Mouse (Mus musculus): ENCODE data around the gene Alg5.
"Not testable (repeated sequence)": the region's sequence is repeated elsewhere in the genome, so short reads cannot be mapped to it uniquely, and the experiment has no call there.

The Alg5 gene

DNA sequence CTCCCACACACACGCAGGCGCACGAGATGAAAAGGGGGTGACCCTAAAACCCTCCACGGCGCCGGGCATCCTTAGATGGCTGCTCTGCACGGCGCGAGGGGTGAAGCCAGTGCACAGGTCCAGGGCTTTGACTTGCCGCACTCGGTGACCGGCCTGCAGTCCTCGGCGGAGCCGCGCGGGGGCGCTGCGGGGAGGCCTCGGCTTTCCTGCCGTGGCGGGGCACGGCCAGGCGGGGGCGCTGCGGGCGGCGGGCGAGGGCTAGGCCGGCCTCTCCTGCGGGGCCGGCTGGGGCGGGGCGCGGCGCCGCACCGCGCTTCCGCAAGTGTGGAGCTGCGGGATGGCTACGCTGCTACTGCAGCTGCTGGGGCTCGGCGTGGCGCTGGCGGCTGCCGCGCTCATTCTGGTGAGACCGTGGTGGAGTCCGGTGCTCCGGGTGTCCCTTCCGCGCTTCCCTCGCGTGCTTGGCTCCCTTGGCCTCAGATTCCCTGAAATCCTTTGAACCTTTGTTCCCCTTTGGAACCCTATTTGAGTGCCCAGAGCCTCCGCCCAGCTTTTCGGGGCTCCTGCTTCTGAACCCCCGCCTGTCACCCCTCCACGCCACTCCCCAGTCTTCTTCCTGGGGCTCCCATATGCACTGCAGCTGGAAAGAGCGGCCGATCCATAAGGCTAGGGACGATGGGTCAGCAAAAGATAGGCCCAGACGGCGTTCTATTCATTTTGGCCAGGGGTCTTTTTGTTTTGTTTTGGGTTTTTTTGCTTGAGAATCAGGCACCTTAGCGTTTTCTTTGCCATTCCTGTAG lies at the start of gene Alg5, which contains the start of gene Exosc8:
Gene Alg5, plus strand, starts transcription at position 293 of the 800 bp plus-strand sequence.
Gene Exosc8, minus strand, starts transcription at position 147 of the 800 bp plus-strand sequence.
- peak; percentile 83 for DNase-seq

DNA sequence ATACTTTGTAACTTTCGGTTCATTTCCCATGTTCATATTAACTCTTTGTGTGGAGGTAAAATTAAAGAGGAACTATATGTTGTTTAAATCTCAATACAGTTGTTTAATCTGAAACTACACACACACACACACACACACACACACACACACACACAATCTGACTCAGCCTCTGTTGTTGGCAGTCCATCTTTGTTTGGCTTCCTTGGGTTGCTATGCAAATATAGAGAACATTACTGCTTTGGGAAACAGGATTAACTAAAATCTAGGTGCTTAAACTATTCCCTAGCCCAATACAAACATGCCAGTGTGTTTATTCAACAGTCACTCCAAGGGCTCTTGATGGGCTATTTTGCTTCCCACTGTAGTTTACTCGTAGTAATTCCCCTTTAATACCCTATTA lies 48.1 kb upstream of the Alg5 start:
- DNase-seq, result no peak

GRCm38 (mm10) chr3:54689091-54689490 lies 46.2 kb upstream of the Alg5 start:
- DNase-seq, result no peak

GRCm38 (mm10) chr3:54692202-54693055 lies 42.9 kb upstream of the Alg5 start, which contains the start of gene Supt20:
TSS of gene Supt20 (plus strand) at chr3:54692807.
- peak; percentile 94 for DNase-seq

- DNase-seq, result no peak
Measured at GRCm38 (mm10) chr3:54693056-54693415, 42.3 kb upstream of the Alg5 start.

GRCm38 (mm10) chr3:54699759-54700301 lies 35.5 kb upstream of the Alg5 start:
- DNase-seq, result no peak

DNA sequence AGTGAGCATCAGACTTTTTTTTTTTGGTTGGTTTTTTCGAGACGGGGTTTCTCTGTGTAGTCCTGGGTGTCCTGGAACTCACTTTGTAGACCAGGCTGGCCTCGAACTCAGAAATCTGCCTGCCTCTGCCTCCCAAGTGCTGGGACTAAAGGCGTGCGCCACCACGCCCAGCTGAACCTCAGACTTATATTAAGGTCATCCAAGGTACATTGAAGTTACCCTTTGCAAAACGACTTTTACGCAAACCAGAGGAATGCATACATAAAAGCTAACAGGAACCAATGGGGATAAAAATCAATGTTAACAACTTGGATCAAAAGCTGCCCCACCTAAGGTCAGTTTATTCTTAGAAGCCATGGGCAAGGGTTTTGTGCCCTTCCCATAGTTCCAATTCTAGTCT lies 31.2 kb upstream of the Alg5 start:
- DNase-seq, result not testable (repeated sequence)

DNA sequence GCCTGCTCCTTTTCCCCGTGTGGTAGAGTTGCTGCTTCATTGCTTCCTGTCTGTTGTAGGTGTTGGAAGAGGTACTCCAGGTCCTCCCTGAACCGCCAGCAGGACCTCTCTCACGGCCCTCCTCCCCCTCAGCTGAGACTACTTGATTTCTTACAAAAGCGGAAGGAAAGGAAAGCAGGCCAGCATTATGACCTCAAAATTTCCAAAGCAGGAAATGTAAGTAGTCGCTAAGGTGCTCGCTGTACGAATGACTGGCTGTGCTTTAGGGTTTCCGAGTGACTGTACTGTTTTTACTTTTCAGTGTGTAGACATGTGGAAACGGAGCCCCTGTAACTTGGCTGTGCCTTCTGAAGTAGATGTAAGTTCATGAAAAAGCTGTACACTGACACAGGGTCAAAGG lies 26.4 kb upstream of the Alg5 start:
- DNase-seq, result no peak

DNA sequence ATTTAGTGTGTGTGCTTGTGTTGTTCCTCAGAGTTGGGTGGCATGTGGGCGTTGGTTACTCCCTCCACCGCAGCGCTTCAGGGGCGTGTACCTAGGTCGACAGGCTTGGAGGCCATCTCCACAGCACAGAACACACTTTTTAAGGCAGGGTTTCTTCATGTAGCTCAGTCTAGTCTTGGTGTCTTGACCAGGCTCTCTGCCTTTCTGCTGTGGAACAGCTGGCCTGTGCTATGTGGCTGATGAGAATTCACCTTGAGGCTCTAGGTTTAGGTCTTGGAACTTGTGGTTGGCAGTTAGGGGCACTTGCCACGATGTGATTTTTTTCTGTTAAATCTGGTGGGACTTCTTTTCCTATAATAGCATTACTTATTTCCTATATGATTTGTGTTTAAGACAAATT lies 21.1 kb upstream of the Alg5 start, which contains the start of gene Gm21958:
Gene Gm21958, minus strand, starts transcription at position 101 of the 400 bp plus-strand sequence.
- DNase-seq, result no peak

DNA sequence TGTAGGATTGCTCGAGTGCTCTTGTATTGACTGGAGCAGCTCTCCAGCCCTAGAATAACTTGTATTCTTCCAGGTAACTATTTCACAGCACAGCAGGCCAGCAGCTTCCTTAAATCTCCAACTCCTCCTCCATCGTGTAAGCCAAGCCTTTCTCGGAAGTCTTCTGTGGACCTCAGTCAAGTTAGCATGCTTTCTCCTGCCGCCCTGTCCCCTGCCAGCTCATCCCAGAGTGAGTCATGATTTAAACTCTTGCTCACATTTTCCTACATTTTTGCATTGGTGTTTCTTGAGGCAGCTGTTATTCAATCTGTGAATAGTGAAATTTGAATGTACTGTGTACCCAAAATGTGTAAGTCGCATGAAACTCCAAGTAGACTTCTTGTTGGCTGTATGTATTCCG lies 19.9 kb upstream of the Alg5 start:
- DNase-seq, result no peak

GRCm38 (mm10) chr3:54717348-54717747 lies 18.0 kb upstream of the Alg5 start:
- no peak for DNase-seq

DNA sequence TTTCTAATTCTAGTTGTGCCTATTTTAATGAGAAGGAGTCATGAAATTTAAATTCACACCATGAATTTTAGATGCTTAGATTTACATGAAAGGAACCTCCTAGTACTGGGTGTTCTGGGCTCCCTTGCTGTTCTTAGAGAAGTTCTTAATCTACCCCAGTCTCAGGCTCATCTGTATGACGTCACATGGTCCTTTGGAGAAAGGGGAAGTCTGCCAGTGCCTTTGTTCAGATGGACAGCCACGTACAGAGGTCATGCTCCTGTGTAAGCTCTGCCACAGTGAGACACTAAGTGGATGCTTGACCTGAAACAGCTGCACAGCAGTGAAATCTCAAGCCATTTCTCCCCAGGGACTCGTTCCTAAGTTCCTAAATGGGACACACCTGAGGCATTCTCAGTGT lies 16.4 kb upstream of the Alg5 start:
- DNase-seq, result no peak

GRCm38 (mm10) chr3:54723741-54724500 lies 11.4 kb upstream of the Alg5 start:
- DNase-seq, result no peak

GRCm38 (mm10) chr3:54725344-54725743 lies 10.0 kb upstream of the Alg5 start:
- DNase-seq, result no peak

DNA sequence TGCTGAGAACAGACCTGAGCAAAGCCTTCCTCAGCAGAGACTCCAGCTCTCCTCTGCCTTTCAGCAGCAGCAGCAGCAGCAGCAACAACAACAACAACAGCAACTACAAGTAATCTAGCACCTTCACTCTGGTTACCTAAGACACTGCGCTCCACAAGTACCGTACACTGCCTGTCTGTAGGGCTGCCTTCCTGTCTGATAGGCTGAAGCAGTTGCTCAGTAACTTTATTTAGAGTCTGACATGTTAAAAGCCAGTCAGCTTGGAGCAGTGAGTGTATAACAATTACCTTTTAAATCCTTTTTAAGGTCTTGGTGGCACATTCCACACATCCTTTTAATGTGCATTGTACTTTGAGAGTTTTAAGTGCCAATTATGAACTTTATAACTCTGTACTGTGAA lies 7.8 kb upstream of the Alg5 start:
- no peak for DNase-seq

DNA sequence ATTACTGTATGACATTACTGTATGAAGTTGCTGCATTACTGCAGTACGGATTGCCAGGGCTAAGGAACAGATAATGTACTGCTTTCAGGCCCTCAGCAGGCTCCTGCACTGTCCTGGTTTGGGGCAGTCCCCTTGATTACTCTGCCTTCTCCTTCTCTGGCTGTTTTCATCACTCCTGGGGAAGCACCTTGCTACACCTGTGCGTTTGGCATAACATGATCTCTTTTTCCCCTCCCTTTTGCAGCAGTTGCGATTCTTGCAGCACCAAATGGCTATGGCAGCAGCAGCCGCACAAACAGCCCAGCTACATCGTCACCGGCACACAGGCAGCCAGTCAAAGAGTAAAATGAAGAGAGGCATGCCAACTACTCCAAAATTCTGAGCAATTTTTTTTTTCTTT lies 7.2 kb upstream of the Alg5 start:
- no peak for DNase-seq

- DNase-seq, result no peak
Measured at GRCm38 (mm10) chr3:54731626-54732150, 3.7 kb upstream of the Alg5 start.

DNA sequence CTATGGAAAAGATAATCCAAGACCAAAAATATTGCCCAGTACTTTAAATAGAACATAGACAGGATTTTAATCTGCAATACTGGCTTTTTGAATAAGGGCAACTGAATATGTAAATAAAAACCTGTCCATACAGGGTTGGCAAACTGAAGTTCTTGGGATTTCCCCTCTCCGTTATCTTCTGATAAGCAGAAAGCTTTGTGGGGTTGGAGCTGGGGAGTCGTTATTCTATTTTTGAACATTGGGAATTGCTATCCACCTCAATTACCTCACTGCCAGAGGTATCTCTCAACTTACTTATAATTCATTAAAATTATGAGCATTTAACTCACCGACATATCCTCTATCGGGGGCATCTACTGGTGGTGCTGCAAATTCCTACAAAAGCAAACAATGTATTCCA lies 3.0 kb upstream of the Alg5 start:
- no peak for DNase-seq

DNA sequence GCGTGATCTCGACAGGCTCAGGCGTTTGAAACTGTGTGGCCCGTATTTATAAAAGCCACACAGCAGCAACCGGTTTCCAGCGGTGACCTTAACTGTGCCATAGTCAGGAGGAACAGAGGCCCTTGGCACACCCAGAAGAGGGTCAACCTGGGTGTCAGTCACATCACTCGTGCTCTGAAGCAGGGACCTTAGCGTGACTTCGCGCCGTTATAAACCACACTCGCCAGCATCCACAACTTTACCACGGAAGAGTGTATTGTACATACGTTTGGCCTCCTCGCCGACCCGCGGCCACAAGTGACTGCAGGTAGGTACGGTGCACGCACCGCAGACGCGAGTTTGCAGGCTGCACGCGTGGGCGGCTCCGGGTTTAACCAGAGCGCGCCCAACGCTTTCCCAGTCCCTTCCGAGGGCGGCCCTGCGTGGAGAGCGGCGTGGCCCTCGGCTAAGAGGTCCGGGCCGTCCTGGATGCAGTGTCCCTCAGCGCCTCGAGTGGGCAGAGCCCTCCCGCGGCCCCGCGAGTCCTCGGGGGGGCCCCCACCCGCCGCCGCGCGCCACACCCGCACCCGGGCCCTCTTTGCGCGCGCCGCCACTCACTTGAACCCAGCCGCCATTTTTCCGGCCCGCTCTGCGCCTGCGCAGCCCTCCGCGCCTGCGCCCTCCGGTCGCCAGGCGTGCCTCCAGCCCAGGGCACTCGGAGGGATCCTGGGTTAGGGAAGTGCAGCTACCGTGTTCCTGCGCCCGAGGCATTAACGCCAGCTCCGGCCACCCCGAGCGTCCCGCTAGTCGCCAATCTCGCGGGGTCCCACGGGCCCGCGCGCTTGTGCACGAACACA lies 710 bp upstream of the Alg5 start:
- DNase-seq, result peak; percentile 85

GRCm38 (mm10) chr3:54736101-54736927 lies 975 bp downstream of the Alg5 start:
- DNase-seq, result peak; percentile 15

DNA sequence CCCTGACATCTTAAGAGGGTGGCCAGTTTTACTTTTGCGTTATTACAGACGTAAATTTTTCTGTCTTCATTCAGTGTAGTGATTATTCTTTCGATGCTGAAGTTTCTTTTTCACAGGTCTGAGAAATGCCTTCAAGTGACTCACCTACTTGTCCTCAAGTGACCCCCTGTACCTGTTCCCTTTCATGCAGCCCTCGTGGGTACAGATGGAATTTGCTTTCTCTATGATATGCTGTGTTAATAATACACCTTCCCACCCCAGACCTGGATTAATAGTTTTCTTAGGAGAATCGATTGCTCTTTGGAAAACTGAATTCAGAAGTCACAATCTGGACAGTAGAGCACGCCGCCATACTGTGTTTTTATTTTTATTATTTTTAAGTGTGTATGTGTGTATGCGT lies 2.0 kb downstream of the Alg5 start:
- no peak for DNase-seq

Data from kidney, adult 11 months (tissue).